ENCODE assay signal across 8 mouse cellular contexts in the genomic region with DNA sequence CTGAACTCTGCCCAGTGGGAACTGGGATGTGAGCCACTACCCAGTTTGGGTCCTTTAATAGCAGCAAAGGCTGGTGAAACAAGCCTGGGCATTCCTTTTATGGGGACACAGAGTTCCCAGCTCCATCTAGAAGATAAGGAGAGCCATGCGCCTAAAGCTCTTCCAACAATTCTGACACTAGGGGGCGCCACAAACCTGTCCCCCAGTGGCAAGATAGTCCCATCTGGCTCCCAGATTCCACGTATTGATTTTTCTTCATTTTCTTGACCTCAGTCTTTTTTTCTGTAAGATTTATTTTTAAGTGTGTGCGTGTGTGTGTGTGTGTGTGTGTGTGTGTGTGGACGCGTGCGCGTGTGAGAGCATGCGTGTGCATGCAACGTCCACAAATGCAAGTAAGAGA. TPM values are rescaled to one million over a fixed set of nuclear protein-coding genes. Genes with fewer than 3 reads are reported as not detected.
DNase-seq lines count a peak whose midpoint lies in the region; ATAC-seq and TF ChIP-seq lines count a peak whose summit lies in the region.

No protein-coding gene starts in this region.

- no peak for TF ChIP-seq POLR2A in spleen, adult 2 months (IDR thresholded peaks at IDR 0.05; ENCODE audit: low read depth, low read length)

- ATAC-seq in heart, postnatal 0 days (ENCODE audit: insufficient read depth, low read depth): no peak; the same call in 1 of the 2 replicates
- no peak for ATAC-seq in heart, embryonic 11.5 days (replicated peaks; ENCODE audit: insufficient number of reproducible peaks, low FRiP score, low TSS enrichment)
- no peak for ATAC-seq in hindbrain, embryonic 13.5 days (ENCODE audit: low FRiP score)

- 67% methylated on average over 10 of the region's 10 CpGs for WGBS in heart, postnatal 0 days
- 72% methylated on average over 10 of the region's 10 CpGs for WGBS in heart, embryonic 11.5 days (ENCODE audit: insufficient replicate concordance)
- WGBS in spleen, adult 2 months: 75% methylated on average over 10 of the region's 10 CpGs
- WGBS in hindbrain, embryonic 13.5 days: 74% methylated on average over 10 of the region's 10 CpGs

- DNase-seq in heart, postnatal 0 days (ENCODE audit: low spot score): no peak
- no peak for DNase-seq in spleen, adult 2 months (ENCODE audit: low read depth in 1 of 2, low spot score in 2 of 2)
- DNase-seq in spleen, postnatal 14 days (ENCODE audit: low spot score in 2 of 2): no peak
- peak; percentile 13 for DNase-seq in c-Kit-negative CD71-positive TER-119-positive erythroid progenitor cells, embryonic 14.5 days (ENCODE audit: low read depth, low spot score)
- DNase-seq in layer of hippocampus, postnatal 36 days: peak; percentile 4 to 8
- DNase-seq in retina, postnatal 7 days (ENCODE audit: low read depth, low spot score): peak; percentile 17

- H3K4me3 ChIP-seq in heart, postnatal 0 days (ENCODE audit: low read depth, low read length): no peak overlapping the region
- no peak overlapping the region for H3K4me3 ChIP-seq in heart, embryonic 11.5 days (ENCODE audit: low read depth, low read length)
- no peak overlapping the region for H3K4me3 ChIP-seq in spleen, adult 2 months (ENCODE audit: extremely low read depth, insufficient read depth, insufficient read length)
- no peak overlapping the region for H3K4me3 ChIP-seq in hindbrain, embryonic 13.5 days

- H3K4me1 ChIP-seq in heart, postnatal 0 days (ENCODE audit: control insufficient read depth, insufficient read depth): peaks cover 3% of the 10 kb centered on the region; the same call in 1 of the 2 replicates
- peaks cover 7% of the 10 kb centered on the region; the same call in 1 of the 2 replicates for H3K4me1 ChIP-seq in heart, embryonic 11.5 days (ENCODE audit: control insufficient read depth, insufficient read depth, low read length)
- no peaks in the 10 kb centered on the region for H3K4me1 ChIP-seq in spleen, adult 2 months (ENCODE audit: control insufficient read depth, insufficient read depth, insufficient read length)
- H3K4me1 ChIP-seq in hindbrain, embryonic 13.5 days (replicated peaks): no peaks in the 10 kb centered on the region

- H3K9me3 ChIP-seq in heart, postnatal 0 days (replicated peaks; ENCODE audit: control insufficient read depth, low read length): no peaks in the 10 kb centered on the region
- H3K9me3 ChIP-seq in heart, embryonic 11.5 days (replicated peaks; ENCODE audit: control insufficient read depth, low read length): no peaks in the 10 kb centered on the region
- no peaks in the 10 kb centered on the region for H3K9me3 ChIP-seq in hindbrain, embryonic 13.5 days

- peak; percentile 41 for TF ChIP-seq CTCF in heart, postnatal 0 days (IDR thresholded peaks at IDR 0.05; ENCODE audit: low read depth)
- TF ChIP-seq CTCF in spleen, adult 2 months (IDR thresholded peaks at IDR 0.05; ENCODE audit: extremely low read depth, insufficient read depth, insufficient read length, insufficient replicate concordance): peak; percentile 6; the same call in 1 of the 2 replicates

- no peak overlapping the region for H3K9ac ChIP-seq in heart, postnatal 0 days (replicated peaks; ENCODE audit: low read depth, low read length)
- no peak overlapping the region for H3K9ac ChIP-seq in heart, embryonic 11.5 days (ENCODE audit: low read depth, low read length)
- no peak overlapping the region for H3K9ac ChIP-seq in hindbrain, embryonic 13.5 days

- no peaks in the 10 kb centered on the region for H3K27me3 ChIP-seq in heart, postnatal 0 days (ENCODE audit: control insufficient read depth, insufficient read depth, low read length)
- H3K27me3 ChIP-seq in heart, embryonic 11.5 days (ENCODE audit: control insufficient read depth, insufficient read depth, low read length): no peaks in the 10 kb centered on the region
- H3K27me3 ChIP-seq in spleen, adult 2 months (ENCODE audit: control insufficient read depth, insufficient read depth, low read length): no peaks in the 10 kb centered on the region
- H3K27me3 ChIP-seq in hindbrain, embryonic 13.5 days: no peaks in the 10 kb centered on the region

- H3K36me3 ChIP-seq in heart, postnatal 0 days (replicated peaks; ENCODE audit: control insufficient read depth, insufficient read depth, low read length): no peaks in the 10 kb centered on the region
- no peaks in the 10 kb centered on the region for H3K36me3 ChIP-seq in heart, embryonic 11.5 days (ENCODE audit: control insufficient read depth, insufficient read depth, low read length)
- no peaks in the 10 kb centered on the region for H3K36me3 ChIP-seq in spleen, adult 2 months (ENCODE audit: control insufficient read depth, insufficient read depth, low read length)
- no peaks in the 10 kb centered on the region for H3K36me3 ChIP-seq in hindbrain, embryonic 13.5 days

- no peak for TF ChIP-seq EP300 in heart, postnatal 0 days (IDR thresholded peaks at IDR 0.05; ENCODE audit: low read depth)

- H3K4me2 ChIP-seq in heart, postnatal 0 days (ENCODE audit: low read depth, low read length): no peak overlapping the region
- H3K4me2 ChIP-seq in heart, embryonic 11.5 days: no peak overlapping the region
- H3K4me2 ChIP-seq in hindbrain, embryonic 13.5 days: no peak overlapping the region

- H3K27ac ChIP-seq in heart, postnatal 0 days (ENCODE audit: low read depth): no peak overlapping the region
- H3K27ac ChIP-seq in heart, embryonic 11.5 days (ENCODE audit: low read depth, low read length): no peak overlapping the region
- H3K27ac ChIP-seq in spleen, adult 2 months (ENCODE audit: insufficient read depth, low read length): no peak overlapping the region
- no peak overlapping the region for H3K27ac ChIP-seq in hindbrain, embryonic 13.5 days

RNA-seq across cellular contexts. Expression of gene Olfr159, which starts 10.3 kb away (rescaled TPM):
- total RNA-seq in heart, postnatal 0 days (2014; rRNA removed; ENCODE audit: low replicate concordance): not detected in 2 replicates
- polyA plus RNA-seq in heart, postnatal 0 days (2015; fragmentation: Nextera tagmentation; extraction: Ambion mirVana): not detected in 2 replicates
- polyA plus RNA-seq in heart, embryonic 11.5 days (2014; fragmentation: Nextera tagmentation; extraction: Ambion mirVana): not detected in 2 replicates
- not detected in 2 replicates for polyA plus RNA-seq in spleen, adult 2 months (2012; rRNA removed)
- not detected for total RNA-seq in layer of hippocampus, postnatal 36 days (2021)
- polyA plus RNA-seq in hindbrain, embryonic 13.5 days (2015; fragmentation: Nextera tagmentation; extraction: Ambion mirVana): not detected in 2 replicates

RNA-seq across cellular contexts. Expression of gene Spaar, which starts 30.6 kb away (rescaled TPM):
- 1.6 and 6.3 TPM in 2 replicates for total RNA-seq in heart, postnatal 0 days (2014; rRNA removed; ENCODE audit: low replicate concordance)
- 1.1 and 1.3 TPM in 2 replicates for polyA plus RNA-seq in heart, postnatal 0 days (2015; fragmentation: Nextera tagmentation; extraction: Ambion mirVana)
- polyA plus RNA-seq in heart, embryonic 11.5 days (2014; fragmentation: Nextera tagmentation; extraction: Ambion mirVana): 0.16 and 0.24 TPM in 2 replicates
- 0.12 and 0.15 TPM in 2 replicates for polyA plus RNA-seq in spleen, adult 2 months (2012; rRNA removed)
- total RNA-seq in layer of hippocampus, postnatal 36 days (2021): 1 to 10 TPM in 1 of 2 experiments, under 1 TPM in 1; 0.61 to 1.1 TPM
- polyA plus RNA-seq in hindbrain, embryonic 13.5 days (2015; fragmentation: Nextera tagmentation; extraction: Ambion mirVana): not detected in 2 replicates

RNA-seq across cellular contexts. Expression of gene Hrct1, which starts 33.5 kb away (rescaled TPM):
- total RNA-seq in heart, postnatal 0 days (2014; rRNA removed; ENCODE audit: low replicate concordance): 8.2 and 9.5 TPM in 2 replicates
- 4.5 and 4.9 TPM in 2 replicates for polyA plus RNA-seq in heart, postnatal 0 days (2015; fragmentation: Nextera tagmentation; extraction: Ambion mirVana)
- 0.59 and 0.99 TPM in 2 replicates for polyA plus RNA-seq in heart, embryonic 11.5 days (2014; fragmentation: Nextera tagmentation; extraction: Ambion mirVana)
- polyA plus RNA-seq in spleen, adult 2 months (2012; rRNA removed): 0.69 and 0.79 TPM in 2 replicates
- 1 to 10 TPM in 1 of 2 experiments, under 1 TPM in 1; 0.47 to 1.2 TPM for total RNA-seq in layer of hippocampus, postnatal 36 days (2021)
- 0.18 and 0.35 TPM in 2 replicates for polyA plus RNA-seq in hindbrain, embryonic 13.5 days (2015; fragmentation: Nextera tagmentation; extraction: Ambion mirVana)

RNA-seq across cellular contexts. Expression of gene Olfr71, which starts 50.4 kb away (rescaled TPM):
- total RNA-seq in heart, postnatal 0 days (2014; rRNA removed; ENCODE audit: low replicate concordance): not detected in 2 replicates
- not detected in 2 replicates for polyA plus RNA-seq in heart, postnatal 0 days (2015; fragmentation: Nextera tagmentation; extraction: Ambion mirVana)
- not detected in 2 replicates for polyA plus RNA-seq in heart, embryonic 11.5 days (2014; fragmentation: Nextera tagmentation; extraction: Ambion mirVana)
- polyA plus RNA-seq in spleen, adult 2 months (2012; rRNA removed): not detected in 2 replicates
- not detected for total RNA-seq in layer of hippocampus, postnatal 36 days (2021)
- not detected in 2 replicates for polyA plus RNA-seq in hindbrain, embryonic 13.5 days (2015; fragmentation: Nextera tagmentation; extraction: Ambion mirVana)

RNA-seq across cellular contexts. Expression of gene Olfr70, which starts 59.9 kb away (rescaled TPM):
- 0.15 TPM in 1 of 2 replicates, not detected in the other for total RNA-seq in heart, postnatal 0 days (2014; rRNA removed; ENCODE audit: low replicate concordance)
- polyA plus RNA-seq in heart, postnatal 0 days (2015; fragmentation: Nextera tagmentation; extraction: Ambion mirVana): not detected in 2 replicates
- polyA plus RNA-seq in heart, embryonic 11.5 days (2014; fragmentation: Nextera tagmentation; extraction: Ambion mirVana): not detected in 2 replicates
- polyA plus RNA-seq in spleen, adult 2 months (2012; rRNA removed): not detected in 2 replicates
- total RNA-seq in layer of hippocampus, postnatal 36 days (2021): not detected
- not detected in 2 replicates for polyA plus RNA-seq in hindbrain, embryonic 13.5 days (2015; fragmentation: Nextera tagmentation; extraction: Ambion mirVana)

Comparison
In these comparisons a context has a peak if more than half of its experiments do, and no peak if none do; other contexts are left out.
1. DNase-seq: peak in c-Kit-negative CD71-positive TER-119-positive erythroid progenitor cells, embryonic 14.5 days (single experiment), layer of hippocampus, postnatal 36 days (2 of 2) and retina, postnatal 7 days (single experiment); none in heart, postnatal 0 days (single experiment), spleen, adult 2 months (0 of 2) and spleen, postnatal 14 days (0 of 2).